Mouse (Mus musculus) liver, postnatal 0 days (tissue): ENCODE data around the gene Syne3.

Experiments used
- CTCF ChIP-seq: sonication (generic); IDR thresholded peaks from 2 replicates; pipeline ENCODE4 v1.5.1; 2016; ENCODE audit warnings: antibody characterized with exemption, low read depth
- EP300 ChIP-seq: IDR thresholded peaks from 2 replicates; pipeline ENCODE4 v1.6.1; 2016; ENCODE audit warnings: antibody characterized with exemption, low read depth, mild to moderate bottlenecking

GRCm38 (mm10) chr12:105049813-105050212 is 40.2 kb upstream of the Syne3 start:
- TF ChIP-seq CTCF (no peak), EP300 (no peak)
